Mouse (Mus musculus): ENCODE data around the gene Lrp5. TPM values are rescaled to one million over a fixed set of nuclear protein-coding genes. Genes with fewer than 3 reads are reported as not detected.
"Not testable (repeated sequence)": the region's sequence is repeated elsewhere in the genome, so short reads cannot be mapped to it uniquely, and the experiment has no call there.

Gene Lrp5
- polyA plus RNA-seq, 1 experiment from 2014 or later = 0.98 TPM

DNA sequence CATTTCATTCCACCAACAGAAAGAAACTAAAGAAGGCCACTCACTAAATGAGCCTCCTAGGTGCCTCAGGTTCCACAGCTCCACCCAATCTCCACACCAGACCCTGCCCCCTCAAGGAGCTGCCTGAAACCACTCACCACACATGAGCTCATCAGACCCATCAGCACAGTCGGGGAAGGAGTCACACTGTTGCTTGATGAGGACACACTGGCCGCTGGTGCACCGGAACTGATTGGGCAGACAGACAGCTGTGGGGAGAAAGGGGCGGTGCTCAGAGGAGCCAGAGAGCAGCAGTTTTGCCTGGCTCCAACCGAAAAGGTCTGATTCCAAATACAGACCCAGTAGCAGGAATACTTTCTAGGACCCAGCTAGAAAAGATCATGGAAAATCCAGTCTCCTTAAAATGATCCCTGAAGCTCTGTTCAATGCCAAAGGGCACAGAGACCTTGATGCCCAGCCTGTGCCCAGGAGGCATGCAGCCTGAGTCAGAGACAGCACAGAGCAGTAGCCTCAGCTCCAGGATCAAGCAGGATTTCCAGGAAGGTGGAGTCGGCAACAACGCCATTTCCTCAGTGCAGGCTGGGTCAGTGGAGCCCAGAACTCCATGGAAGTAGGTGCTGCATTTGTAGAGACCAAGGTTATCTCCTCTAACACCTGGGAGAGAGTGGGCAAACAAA is 92.8 kb downstream of the Lrp5 start:
- no peak overlapping the region for H3K9ac ChIP-seq (replicated peaks; ENCODE audit: low read depth, low read length)
- H3K36me3 ChIP-seq (ENCODE audit: control insufficient read depth, insufficient read depth, low read length) = no peaks in the 10 kb centered on the region
- no peak overlapping the region for H3K4me2 ChIP-seq (ENCODE audit: low read depth, low read length)
- 88% methylated on average over 7 of the region's 7 CpGs for WGBS
- no peak overlapping the region for H3K4me3 ChIP-seq (ENCODE audit: low read depth, low read length)
- no peak for ATAC-seq (ENCODE audit: low read depth)
- no peaks in the 10 kb centered on the region for H3K27me3 ChIP-seq (ENCODE audit: control insufficient read depth, insufficient read depth, low read length)
- H3K9me3 ChIP-seq (ENCODE audit: control insufficient read depth, low read length) = no peaks in the 10 kb centered on the region
- no peak overlapping the region for H3K27ac ChIP-seq (ENCODE audit: low read depth, low read length)
- no peaks in the 10 kb centered on the region for H3K4me1 ChIP-seq (ENCODE audit: control insufficient read depth, insufficient read depth, low read length)

DNA sequence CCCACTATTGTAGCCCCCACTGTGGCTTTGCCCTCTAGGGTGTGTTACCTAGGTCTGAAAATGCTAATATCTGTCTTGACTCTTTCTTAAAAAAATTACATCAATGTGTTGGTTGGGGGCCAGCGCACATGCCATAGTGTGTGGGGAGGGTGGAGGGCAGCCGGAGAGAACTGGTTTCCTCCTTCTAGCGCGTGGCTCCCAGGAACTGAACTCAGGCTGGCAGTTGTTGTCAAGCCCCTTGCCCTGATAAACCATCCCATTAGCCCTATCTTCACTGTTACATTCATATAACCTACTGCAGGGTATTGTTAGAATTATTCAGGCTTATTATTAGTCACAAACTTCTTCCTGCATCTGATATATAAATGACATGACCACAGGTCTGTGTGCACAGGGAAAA is 96.4 kb downstream of the Lrp5 start:
- Histone ChIP-seq H3K9me3 (ENCODE audit: control insufficient read depth, low read length) (no peaks in the 10 kb centered on the region), H3K9ac (replicated peaks; ENCODE audit: low read depth, low read length) (no peak overlapping the region), H3K27me3 (ENCODE audit: control insufficient read depth, insufficient read depth, low read length) (no peaks in the 10 kb centered on the region), H3K4me1 (ENCODE audit: control insufficient read depth, insufficient read depth, low read length) (no peaks in the 10 kb centered on the region), H3K27ac (ENCODE audit: low read depth, low read length) (no peak overlapping the region), H3K4me2 (ENCODE audit: low read depth, low read length) (no peak overlapping the region), H3K4me3 (ENCODE audit: low read depth, low read length) (no peak overlapping the region), H3K36me3 (ENCODE audit: control insufficient read depth, insufficient read depth, low read length) (no peaks in the 10 kb centered on the region)
- 99% methylated on average over 4 of the region's 4 CpGs for WGBS
- no peak for ATAC-seq (ENCODE audit: low read depth)

DNA sequence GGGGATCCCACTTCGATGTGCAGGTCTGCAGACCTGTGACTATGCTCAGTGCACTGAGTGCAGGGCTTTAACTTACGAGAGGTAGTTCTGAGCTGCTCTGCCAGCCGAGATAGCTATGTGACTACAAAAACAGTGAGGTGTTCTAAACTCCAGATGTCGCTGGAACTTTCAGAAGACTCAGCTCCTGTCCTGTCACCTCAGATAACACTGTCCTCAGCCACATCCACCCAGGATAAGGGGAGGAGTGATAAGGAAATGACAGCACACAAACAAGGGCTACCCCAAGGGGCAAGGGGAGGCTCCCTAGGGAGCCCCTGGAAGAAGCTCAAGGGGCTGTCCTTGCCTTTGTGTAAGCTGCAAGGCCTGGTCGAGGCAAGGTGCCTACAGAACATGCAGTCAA is 96.8 kb downstream of the Lrp5 start:
- Histone ChIP-seq H3K9me3 (ENCODE audit: control insufficient read depth, low read length) (no peaks in the 10 kb centered on the region), H3K4me3 (ENCODE audit: low read depth, low read length) (no peak overlapping the region), H3K4me2 (ENCODE audit: low read depth, low read length) (no peak overlapping the region), H3K27ac (ENCODE audit: low read depth, low read length) (no peak overlapping the region), H3K9ac (replicated peaks; ENCODE audit: low read depth, low read length) (no peak overlapping the region), H3K27me3 (ENCODE audit: control insufficient read depth, insufficient read depth, low read length) (no peaks in the 10 kb centered on the region), H3K4me1 (ENCODE audit: control insufficient read depth, insufficient read depth, low read length) (no peaks in the 10 kb centered on the region), H3K36me3 (ENCODE audit: control insufficient read depth, insufficient read depth, low read length) (no peaks in the 10 kb centered on the region)
- 88% methylated on average over 5 of the region's 5 CpGs for WGBS
- no peak for ATAC-seq (ENCODE audit: low read depth)

DNA sequence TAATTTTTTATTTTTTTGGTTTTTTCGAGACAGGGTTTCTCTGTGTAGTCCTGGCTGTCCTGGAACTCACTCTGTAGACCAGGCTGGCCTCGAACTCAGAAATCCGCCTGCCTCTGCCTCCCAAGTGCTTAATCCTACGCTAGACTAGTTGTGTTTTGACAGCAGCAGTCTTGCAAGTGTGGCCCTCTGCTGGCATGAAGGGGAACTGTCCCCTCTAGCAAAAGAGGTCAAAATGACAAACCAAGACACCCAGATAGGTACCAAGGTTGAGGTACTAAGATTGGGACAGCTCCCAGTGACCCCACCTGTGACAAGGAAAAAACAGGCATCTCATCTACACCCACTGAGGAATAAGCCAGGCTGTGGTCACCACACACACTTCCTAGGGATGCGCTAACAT is 98.6 kb downstream of the Lrp5 start:
- H3K4me1 ChIP-seq (ENCODE audit: control insufficient read depth, insufficient read depth, low read length); H3K9ac ChIP-seq (replicated peaks; ENCODE audit: low read depth, low read length); H3K27ac ChIP-seq (ENCODE audit: low read depth, low read length); H3K27me3 ChIP-seq (ENCODE audit: control insufficient read depth, insufficient read depth, low read length); H3K36me3 ChIP-seq (ENCODE audit: control insufficient read depth, insufficient read depth, low read length); ATAC-seq (ENCODE audit: low read depth); H3K4me3 ChIP-seq (ENCODE audit: low read depth, low read length); H3K4me2 ChIP-seq (ENCODE audit: low read depth, low read length); H3K9me3 ChIP-seq (ENCODE audit: control insufficient read depth, low read length): not testable (repeated sequence)
- WGBS = 93% methylated on average over 5 of the region's 5 CpGs

DNA sequence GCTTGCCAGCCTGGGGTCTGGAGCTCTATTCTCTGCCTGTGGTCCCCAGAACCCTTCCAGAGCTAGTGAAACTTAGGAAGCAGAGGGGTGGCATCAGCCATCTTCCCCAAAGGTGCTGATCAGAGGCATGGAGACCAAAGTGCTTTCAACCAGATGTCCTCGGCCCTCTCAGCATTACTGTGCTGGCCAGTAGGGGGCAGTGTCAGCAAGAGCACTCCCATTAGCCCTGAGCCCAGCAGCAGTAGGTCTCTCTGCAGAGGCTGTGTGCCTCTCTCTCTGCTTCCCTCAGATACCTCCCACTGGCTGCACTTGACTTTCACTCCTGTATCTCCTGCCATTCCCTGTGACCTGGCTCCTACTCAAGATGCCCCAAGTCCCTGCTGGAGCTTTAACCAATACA is 99.8 kb downstream of the Lrp5 start:
- no peak for ATAC-seq (ENCODE audit: low read depth)

DNA sequence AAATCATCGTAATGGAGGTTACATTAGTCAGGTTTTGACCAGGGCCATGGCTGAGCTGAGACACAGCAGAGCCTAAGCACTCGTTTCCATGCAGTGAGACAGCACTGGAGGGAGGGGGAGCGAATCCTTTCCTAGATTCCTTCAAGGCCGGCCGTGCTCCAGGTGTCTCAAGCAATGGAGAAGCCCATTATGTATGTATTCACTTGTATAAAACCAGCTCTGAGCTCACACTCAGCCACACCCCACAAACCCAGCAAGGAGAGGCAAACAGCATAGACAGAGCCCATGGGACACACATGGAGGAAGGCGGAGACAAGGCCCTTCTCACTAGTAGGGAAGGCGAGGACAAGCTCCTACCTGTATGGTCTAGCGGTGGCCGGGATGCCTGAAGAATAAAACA is 100.3 kb downstream of the Lrp5 start:
- Histone ChIP-seq H3K36me3 (ENCODE audit: control insufficient read depth, insufficient read depth, low read length) (no peaks in the 10 kb centered on the region), H3K27ac (ENCODE audit: low read depth, low read length) (no peak overlapping the region)
- WGBS = 94% methylated on average over 9 of the region's 9 CpGs

More for the DNA sequence above, 99.8 kb downstream of the Lrp5 start:
- Histone ChIP-seq H3K4me2 (ENCODE audit: low read depth, low read length) (no peak overlapping the region), H3K4me1 (ENCODE audit: control insufficient read depth, insufficient read depth, low read length) (no peaks in the 10 kb centered on the region), H3K9ac (replicated peaks; ENCODE audit: low read depth, low read length) (no peak overlapping the region), H3K27ac (ENCODE audit: low read depth, low read length) (no peak overlapping the region), H3K27me3 (ENCODE audit: control insufficient read depth, insufficient read depth, low read length) (no peaks in the 10 kb centered on the region), H3K36me3 (ENCODE audit: control insufficient read depth, insufficient read depth, low read length) (no peaks in the 10 kb centered on the region), H3K9me3 (ENCODE audit: control insufficient read depth, low read length) (no peaks in the 10 kb centered on the region), H3K4me3 (ENCODE audit: low read depth, low read length) (no peak overlapping the region)
- WGBS = 45% methylated on average over 1 of the region's 1 CpGs

DNA sequence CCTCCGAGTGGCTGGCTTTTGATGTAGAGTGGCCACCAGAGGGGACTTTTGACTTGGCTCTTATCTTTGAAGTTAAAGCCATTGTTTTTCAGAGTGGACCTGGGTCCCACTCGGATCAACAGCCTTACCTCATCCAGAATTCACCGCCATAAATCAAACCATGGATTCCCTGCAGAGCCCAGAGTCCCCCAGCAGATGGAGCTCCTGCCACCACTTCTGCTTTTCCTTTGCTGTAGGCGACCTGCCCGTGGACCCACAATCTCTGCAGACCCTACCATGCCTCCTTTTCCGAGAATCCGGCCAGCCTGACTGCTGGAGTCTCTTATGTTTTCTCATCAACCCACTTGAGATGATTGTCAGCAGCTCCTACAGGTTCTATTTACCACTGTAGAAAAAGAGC is 105.0 kb downstream of the Lrp5 start:
- no peak overlapping the region for H3K4me3 ChIP-seq (ENCODE audit: low read depth, low read length)
- H3K27ac ChIP-seq (ENCODE audit: low read depth, low read length) = no peak overlapping the region
- WGBS = 32% methylated on average over 7 of the region's 7 CpGs
- H3K4me2 ChIP-seq (ENCODE audit: low read depth, low read length) = no peak overlapping the region
- no peaks in the 10 kb centered on the region for H3K27me3 ChIP-seq (ENCODE audit: control insufficient read depth, insufficient read depth, low read length)
- no peaks in the 10 kb centered on the region for H3K36me3 ChIP-seq (ENCODE audit: control insufficient read depth, insufficient read depth, low read length)
- H3K9ac ChIP-seq (replicated peaks; ENCODE audit: low read depth, low read length) = no peak overlapping the region
- ATAC-seq (ENCODE audit: low read depth) = no peak
- H3K4me1 ChIP-seq (ENCODE audit: control insufficient read depth, insufficient read depth, low read length) = peaks cover 3% of the 10 kb centered on the region; the same call in 1 of the 2 replicates
- H3K9me3 ChIP-seq (ENCODE audit: control insufficient read depth, low read length) = no peaks in the 10 kb centered on the region

More for the DNA sequence above, 100.3 kb downstream of the Lrp5 start:
- no peak overlapping the region for H3K9ac ChIP-seq (replicated peaks; ENCODE audit: low read depth, low read length)
- no peak overlapping the region for H3K4me3 ChIP-seq (ENCODE audit: low read depth, low read length)
- no peaks in the 10 kb centered on the region for H3K4me1 ChIP-seq (ENCODE audit: control insufficient read depth, insufficient read depth, low read length)
- ATAC-seq (ENCODE audit: low read depth) = no peak
- H3K9me3 ChIP-seq (ENCODE audit: control insufficient read depth, low read length) = no peaks in the 10 kb centered on the region
- no peaks in the 10 kb centered on the region for H3K27me3 ChIP-seq (ENCODE audit: control insufficient read depth, insufficient read depth, low read length)
- H3K4me2 ChIP-seq (ENCODE audit: low read depth, low read length) = no peak overlapping the region

DNA sequence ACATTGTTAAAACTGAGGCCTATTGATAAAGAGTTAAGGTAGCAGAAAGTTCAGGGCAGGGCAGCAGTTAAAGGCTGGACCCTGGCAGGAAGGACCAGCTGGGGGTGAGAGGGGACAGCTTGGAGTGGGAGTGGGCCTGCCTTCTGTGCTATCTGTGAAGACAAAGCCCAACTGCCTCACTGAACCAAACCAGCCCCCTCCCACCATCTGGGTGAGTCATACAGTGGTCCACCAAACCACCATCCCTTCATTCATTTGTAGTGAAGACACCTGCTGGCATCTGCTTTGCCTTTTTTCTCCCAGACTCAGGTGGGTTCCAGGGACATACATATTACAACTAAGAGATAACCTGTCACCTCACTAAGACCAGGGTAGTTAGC is 108.5 kb downstream of the Lrp5 start:
- Histone ChIP-seq H3K27me3 (ENCODE audit: control insufficient read depth, insufficient read depth, low read length) (no peaks in the 10 kb centered on the region), H3K4me3 (ENCODE audit: low read depth, low read length) (no peak overlapping the region), H3K4me2 (ENCODE audit: low read depth, low read length) (no peak overlapping the region), H3K36me3 (ENCODE audit: control insufficient read depth, insufficient read depth, low read length) (no peaks in the 10 kb centered on the region), H3K9me3 (ENCODE audit: control insufficient read depth, low read length) (no peaks in the 10 kb centered on the region), H3K27ac (ENCODE audit: low read depth, low read length) (no peak overlapping the region), H3K9ac (replicated peaks; ENCODE audit: low read depth, low read length) (no peak overlapping the region), H3K4me1 (ENCODE audit: control insufficient read depth, insufficient read depth, low read length) (peaks cover 19% of the 10 kb centered on the region)
- no peak for ATAC-seq (ENCODE audit: low read depth)

DNA sequence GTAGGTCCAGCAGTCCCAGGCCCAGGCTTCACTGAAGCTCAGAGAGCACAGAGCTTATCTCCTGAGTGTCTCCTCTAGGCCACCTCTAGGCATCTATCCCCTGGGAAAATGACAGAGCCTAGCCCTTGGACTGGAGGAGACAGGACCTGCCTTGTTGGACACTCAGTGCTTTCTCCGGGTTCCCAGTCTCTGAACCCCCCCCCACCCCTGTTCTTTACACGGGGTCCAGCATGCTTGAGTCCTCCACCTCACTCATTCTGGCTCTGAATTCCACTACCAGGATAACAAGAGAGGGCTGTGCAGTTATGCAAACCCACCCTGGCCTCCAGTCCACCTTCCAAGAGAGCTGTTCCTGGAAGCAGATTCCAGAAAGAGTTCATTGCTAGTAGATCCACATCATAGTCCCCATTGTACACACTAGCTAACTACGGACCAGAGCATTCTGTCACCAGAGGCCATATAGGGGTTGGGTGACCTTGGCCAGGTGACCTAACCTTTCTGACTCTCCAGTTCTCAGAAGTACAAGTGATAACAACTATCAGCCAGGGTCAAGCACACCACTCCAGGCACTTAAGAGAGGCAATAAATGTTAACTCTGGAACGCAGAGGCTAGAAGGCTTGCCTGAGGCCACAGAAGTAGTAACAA is 109.0 kb downstream of the Lrp5 start:
- no peak overlapping the region for H3K4me2 ChIP-seq (ENCODE audit: low read depth, low read length)
- H3K36me3 ChIP-seq (ENCODE audit: control insufficient read depth, insufficient read depth, low read length) = no peaks in the 10 kb centered on the region
- H3K4me1 ChIP-seq (ENCODE audit: control insufficient read depth, insufficient read depth, low read length) = peaks cover 19% of the 10 kb centered on the region
- ATAC-seq (ENCODE audit: low read depth) = no peak
- no peaks in the 10 kb centered on the region for H3K27me3 ChIP-seq (ENCODE audit: control insufficient read depth, insufficient read depth, low read length)
- no peak overlapping the region for H3K4me3 ChIP-seq (ENCODE audit: low read depth, low read length)
- H3K9me3 ChIP-seq (ENCODE audit: control insufficient read depth, low read length) = no peaks in the 10 kb centered on the region
- 89% methylated on average over 4 of the region's 4 CpGs for WGBS
- no peak overlapping the region for H3K9ac ChIP-seq (replicated peaks; ENCODE audit: low read depth, low read length)
- no peak overlapping the region for H3K27ac ChIP-seq (ENCODE audit: low read depth, low read length)

Data from neural tube, embryonic 14.5 days (tissue).